Mouse (Mus musculus): ENCODE data around the gene Dut.

DNA sequence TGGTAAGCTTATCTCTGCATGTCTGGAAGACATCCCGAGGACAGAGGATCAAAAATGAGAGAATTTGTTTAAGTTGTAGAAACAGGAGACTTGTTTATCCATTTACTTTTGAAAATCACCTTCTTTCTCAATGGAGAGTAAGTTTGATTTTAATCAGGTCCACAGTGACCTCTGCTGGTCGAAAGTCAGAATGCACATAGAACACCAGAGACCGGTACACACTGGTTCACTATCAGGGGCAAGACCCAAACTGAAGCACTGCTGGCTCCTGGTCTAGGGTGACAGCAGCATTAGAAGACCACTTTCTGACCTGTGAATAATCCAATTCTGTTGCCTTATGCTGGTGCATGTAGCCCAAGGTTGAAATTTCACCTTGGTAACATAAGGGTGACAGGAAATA is 32.4 kb upstream of the Dut start:
- TF ChIP-seq UBTF (IDR thresholded peaks at IDR 0.05; ENCODE audit: borderline replicate concordance, insufficient read depth, low read depth, low read length) = no peak
- TF ChIP-seq EP300 (IDR thresholded peaks at IDR 0.05; ENCODE audit: low read depth in 1 of 2, low read length in 2 of 2) = no peak
- TF ChIP-seq SMC3 (IDR thresholded peaks at IDR 0.05; ENCODE audit: low read depth, low read length) = peak; percentile 68
- TF ChIP-seq TCF12 (IDR thresholded peaks at IDR 0.05; ENCODE audit: low read depth, low read length) = no peak
- TF ChIP-seq ETS1 (IDR thresholded peaks at IDR 0.05; ENCODE audit: low read depth, low read length) = no peak
- TF ChIP-seq MAFK (IDR thresholded peaks at IDR 0.05; ENCODE audit: borderline replicate concordance, low read depth, low read length) = no peak
- no peak for TF ChIP-seq USF1 (IDR thresholded peaks at IDR 0.05; ENCODE audit: low read depth, low read length)
